Mouse (Mus musculus) adrenal gland, postnatal 10 days (tissue): Measurements from ENCODE around the gene AU021092. TPM values are rescaled to one million over a fixed set of nuclear protein-coding genes. Genes with fewer than 3 reads are reported as not detected.
"Not testable (repeated sequence)": the region's sequence is repeated elsewhere in the genome, so short reads cannot be mapped to it uniquely, and the experiment has no call there.

ENCODE experiments used
- DNase-seq: peaks from one replicate; pipeline ENCODE4 v3.0.0; 2021; ENCODE audit warnings: mixed read lengths
- long read RNA-seq, 2 experiments: library from polyadenylated mRNA; stranded (forward); transcript quantifications; one replicate each; pipeline ENCODE4 v2.0.0; 2021
- total RNA-seq, 2 experiments: library from RNA; stranded (reverse); gene quantifications; 2 replicates each; pipeline ENCODE4 v1.2.3; 2021

AU021092 gene
- 10 to 100 TPM; 13.5 to 14.8 TPM for total RNA-seq
- long read RNA-seq, experiment 1, transcript AU021092-201 (8 exons, 1,368 nt): major isoform, 10 of 14 reads
- long read RNA-seq, experiment 1, partial matches to known transcripts: 1 of 14 reads
- long read RNA-seq, experiment 1, other reads (novel, unspliced or antisense): 3 of 14 reads
- long read RNA-seq, experiment 2, transcript AU021092-201 (8 exons, 1,368 nt): major isoform, 6 of 8 reads
- long read RNA-seq, experiment 2, partial matches to known transcripts: 2 of 8 reads
- long read RNA-seq, experiment 2, other reads (novel, unspliced or antisense): 0 of 8 reads

DNA sequence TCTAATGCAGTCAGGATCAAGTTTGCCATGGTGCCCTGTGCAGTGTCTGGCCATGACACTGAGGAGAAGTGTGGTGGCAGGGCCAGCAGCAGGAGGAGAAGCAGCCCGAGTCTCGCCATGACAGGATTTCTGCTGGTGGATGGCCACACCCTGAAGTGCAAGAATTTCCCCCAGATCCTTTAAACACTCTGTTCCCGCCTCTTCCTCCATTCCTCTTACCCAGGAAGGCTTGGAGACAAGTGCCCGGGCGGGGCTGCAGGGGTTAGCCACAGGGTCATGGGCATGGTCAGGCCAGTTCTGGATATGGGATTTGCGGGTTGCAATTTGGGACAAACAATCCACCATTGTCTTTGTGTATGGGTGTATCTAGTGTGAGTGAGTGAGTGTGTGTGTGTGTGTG lies at the start of gene AU021092:
TSS of gene AU021092 (minus strand) at position 160 of the 400 bp plus-strand sequence.
- DNase-seq: peak; percentile 21

DNA sequence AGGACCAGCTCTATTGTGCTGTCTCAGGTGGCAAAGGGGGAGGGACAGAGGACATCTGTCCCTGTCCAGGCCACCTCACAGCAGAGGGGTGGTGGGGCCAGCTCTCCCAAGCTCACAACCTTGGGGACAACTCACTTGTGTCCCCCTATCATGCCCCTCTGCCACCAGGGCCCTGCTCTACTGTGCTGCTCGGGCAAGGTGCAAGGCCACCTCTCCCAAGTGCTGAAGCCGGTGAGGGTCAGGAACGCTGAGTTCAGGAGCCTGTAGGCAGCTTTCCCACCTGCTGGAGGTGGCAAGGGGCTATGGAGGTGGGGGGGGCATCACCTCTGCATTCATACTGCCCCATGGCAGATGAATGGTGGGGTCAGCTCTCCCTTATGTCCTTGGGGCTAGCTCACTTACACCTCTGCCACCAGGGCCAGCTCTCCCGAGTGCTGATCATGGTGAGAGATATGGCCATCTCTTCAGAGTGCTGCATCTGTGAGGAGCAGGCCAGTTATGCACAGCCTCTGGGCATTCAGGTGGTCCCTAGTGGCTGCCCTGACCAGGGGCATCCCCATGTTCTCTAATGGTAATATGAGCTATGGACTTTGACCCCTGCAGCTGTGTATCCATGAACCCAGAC lies 49.4 kb upstream of the AU021092 start:
- DNase-seq: no peak

DNA sequence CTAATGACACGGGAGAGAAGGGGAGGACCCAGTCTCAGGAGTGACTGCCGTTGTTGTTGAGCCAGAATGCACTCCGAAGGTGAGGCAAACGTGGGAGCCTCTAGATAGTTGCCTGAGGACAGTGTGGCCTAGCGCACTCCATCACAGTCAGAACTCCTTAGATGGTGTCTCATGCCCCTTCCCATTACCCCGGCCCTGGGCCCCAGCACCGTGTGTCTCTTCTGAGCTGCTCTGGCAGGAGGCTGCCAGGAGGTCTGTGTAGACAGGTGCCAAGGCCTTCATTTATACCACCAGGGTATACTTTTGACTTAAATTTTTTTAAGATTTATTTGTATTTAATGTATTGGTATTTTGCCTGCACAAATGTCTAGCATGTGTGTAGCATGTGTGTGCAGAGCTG lies 41.8 kb upstream of the AU021092 start:
- DNase-seq: no peak

DNA sequence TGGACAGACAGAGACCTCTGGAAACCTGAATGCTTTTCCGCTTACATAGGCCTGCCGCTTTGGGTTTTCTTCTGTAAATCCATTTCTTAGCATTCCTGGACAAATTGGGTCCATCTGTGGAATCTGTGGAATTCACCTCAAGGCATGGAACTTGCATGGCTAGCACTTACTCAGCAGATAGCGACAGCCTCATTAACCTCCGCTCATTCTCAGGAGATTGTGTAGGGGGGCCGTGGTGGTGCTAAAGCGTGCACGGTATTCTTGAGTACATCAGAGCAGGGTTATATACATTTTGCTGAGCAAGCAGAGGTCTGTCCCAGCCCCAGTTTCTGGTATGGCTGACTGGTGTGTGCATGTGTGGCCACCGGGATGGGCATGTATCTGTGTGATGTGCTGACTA lies 41.1 kb upstream of the AU021092 start:
- no peak for DNase-seq

DNA sequence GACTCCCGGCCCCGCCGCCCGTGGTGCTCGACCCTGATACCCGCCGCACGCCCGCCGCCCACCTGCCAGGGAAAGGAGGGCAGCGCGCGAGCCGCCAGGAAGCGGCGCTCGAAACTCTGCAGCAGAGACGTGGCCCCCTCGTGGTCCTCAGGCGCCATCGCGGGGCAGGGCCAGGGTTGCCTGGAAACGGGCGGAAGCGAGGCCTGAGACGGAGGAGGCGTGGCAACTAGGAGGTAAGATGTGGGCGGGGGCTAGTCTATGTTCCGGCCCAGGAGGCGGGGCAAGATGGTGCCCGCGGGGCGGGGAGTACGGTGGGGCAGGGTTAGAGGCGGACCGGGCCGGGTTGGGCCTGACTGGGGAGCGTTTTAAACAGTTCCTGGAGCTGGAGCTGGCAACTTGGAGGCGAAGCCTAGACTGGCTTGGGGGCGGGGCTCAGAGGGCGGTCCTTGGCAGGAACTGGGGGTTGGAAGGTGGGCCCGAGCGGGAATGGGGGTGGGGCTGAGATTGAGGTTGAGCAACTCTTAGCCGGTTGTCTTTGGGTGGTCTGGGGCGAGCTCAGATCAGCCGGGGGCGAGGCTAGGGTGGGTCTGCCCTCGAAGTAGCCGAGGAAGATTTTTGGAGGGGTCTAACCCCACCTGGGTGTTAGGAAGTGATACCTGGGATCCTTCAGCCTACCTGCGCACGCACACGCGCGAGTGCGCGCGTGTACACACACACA lies 33.8 kb upstream of the AU021092 start, which contains the start of gene Eef2kmt:
TSS of gene Eef2kmt (minus strand) at position 205 of the 718 bp plus-strand sequence.
- peak; percentile 99 for DNase-seq

DNA sequence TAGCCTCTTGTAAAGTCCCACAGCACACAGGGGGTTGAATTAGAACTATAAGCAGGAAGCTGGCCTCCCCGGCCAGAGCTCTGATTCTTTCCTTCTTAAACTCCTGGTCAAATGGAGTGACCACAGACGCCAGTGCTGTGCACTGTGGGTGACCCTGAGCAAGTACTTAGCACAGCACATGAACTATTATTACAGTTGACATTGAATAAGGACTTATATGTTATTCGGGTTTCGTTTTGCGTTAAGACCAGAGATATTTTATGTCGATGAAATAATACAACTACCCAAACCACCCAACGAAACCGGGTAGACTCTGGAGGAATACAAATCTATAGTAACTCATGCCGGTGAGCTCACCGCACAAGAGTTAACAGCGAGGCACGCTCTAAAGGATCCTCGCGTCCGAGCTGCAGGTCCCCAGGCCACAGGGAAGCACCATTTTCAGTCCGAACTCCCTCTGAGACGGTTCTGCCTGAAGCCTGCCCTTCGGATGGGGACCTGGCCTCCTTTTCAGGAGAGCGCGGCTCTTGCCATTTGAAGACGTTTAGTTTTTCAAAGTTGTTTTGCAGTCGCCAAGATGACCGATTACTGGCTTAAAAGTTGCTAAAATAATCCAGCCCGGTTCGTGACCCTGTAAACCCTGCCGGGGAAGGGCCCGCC lies 33.1 kb upstream of the AU021092 start:
- DNase-seq: peak; percentile 46

DNA sequence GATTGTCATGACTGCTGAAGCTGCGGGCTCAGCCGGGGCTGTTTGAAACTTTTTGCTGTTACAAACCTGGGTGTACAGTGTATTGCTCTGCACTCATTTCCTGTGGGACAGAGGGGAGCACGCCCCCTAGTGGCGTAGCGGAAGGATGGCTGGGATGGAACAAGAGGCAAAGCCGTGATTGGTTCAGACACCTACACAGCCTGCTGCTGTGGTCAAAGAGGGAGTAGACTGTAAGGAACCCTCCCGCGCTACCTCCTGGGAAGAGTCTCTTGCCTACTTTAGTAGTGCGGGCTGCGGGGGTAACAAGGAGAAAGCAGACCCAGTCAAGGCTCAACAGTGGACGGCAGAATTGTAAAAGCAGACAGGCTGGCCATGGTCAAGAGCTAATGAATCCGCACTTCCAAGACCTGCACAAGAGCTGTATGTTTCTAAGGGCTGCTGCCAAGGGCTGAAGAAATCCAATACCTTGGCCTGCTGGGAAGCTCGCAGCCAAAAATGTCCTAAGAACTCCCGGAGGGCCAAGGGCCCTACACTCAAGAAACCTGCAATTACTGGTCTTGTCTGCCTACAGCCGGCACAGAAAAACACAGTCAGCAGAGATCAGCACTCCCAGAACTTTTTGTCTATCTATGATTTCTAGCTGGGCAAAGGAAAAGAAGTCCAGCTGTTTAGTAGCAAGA lies 32.4 kb upstream of the AU021092 start:
- DNase-seq: peak; percentile 89

DNA sequence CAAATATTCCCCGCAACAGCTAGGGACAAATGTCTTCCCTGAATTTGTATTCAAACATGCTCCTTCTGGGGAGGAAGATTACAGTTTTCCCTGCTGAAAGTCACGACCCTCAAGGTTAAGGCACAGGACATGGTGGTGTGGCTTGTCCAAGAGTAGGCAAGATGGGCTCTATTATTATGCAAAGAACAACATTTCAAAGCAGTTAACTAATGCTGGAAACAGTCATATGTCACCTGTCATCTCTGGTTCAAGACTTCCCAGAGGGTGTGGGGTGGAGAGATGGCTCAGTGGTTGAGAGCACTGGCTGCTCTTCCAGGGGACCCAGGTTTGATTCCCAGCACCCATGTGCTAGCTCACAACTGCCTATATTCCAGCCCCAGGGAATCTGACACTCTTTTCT lies 30.2 kb upstream of the AU021092 start:
- no peak for DNase-seq

DNA sequence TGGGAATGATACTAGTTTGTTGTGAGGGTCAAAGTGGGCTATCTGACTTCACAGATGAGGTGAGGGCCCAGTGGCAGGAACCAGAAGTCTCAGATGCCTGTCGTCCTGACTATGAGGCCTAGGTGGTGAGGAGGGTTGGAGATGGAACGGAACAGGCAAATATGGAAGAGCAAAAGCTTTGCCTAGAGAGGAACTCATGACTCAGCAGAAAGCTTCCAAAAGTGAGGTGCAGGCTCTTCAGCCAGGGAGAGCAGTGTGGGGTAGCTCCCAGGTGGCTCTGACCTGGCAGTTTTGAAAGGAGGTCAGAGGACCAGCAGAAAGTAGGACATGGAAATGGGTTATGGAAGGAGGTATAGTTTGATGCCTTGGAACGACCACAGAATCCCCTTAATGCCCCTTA lies 28.8 kb upstream of the AU021092 start:
- DNase-seq: no peak

DNA sequence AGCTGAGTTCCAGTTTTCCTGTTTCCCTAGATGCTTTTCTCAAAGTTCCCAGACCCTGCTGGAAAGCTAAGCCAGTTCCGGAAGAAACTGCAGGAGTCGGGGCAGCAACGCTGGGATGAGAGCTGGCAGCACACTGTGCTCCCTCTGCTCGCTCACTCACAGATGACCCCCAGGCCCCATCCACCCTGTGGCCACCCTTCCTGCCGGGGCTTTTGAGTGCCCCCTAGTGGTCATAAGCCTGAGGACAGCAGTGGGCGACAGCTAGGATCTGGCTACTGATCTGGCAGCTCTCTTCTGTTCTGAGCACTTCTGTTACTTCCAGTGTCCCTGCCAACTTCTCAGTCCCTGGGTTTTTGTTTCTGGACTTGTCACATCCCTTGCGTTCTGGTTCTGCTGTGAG lies 22.3 kb upstream of the AU021092 start:
- DNase-seq: peak; percentile 82

DNA sequence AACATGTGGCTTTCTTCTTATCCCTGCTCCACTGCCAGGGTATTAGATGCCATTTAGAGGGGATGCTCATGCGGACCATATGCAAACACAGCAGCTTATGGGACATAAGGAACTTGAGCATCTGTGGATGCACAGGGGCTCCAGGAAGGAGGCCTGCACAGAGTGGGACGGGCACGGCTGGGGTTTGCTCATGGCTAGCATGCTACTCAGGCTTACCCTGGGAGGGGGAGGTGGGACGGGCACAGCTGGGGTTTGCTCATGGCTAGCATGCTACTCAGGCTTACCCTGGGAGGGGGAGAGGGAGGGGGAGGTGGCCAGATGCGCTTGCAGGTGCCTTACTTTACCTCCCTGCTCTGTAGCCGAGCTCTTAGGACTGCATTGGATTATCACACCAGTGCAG lies 20.8 kb upstream of the AU021092 start:
- no peak for DNase-seq

DNA sequence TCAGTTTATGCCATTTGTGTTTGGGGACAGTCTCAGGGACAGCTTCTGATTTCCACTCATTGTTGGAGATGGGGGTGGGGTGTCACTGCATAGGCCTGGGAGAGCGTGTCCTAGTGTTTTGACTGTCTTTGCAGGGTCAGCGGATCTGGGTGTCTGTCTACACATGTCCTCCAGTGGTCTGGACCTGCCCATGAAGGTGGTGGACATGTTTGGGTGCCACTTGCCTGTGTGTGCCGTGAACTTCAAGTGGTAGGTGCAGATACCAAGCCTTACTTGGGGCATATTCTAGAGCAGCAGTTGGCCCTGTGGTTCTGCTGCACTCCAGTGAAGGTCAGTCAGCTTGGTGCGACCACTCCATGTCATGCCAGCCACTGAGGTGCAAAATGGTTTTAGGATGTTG lies 20.3 kb upstream of the AU021092 start:
- no peak for DNase-seq

DNA sequence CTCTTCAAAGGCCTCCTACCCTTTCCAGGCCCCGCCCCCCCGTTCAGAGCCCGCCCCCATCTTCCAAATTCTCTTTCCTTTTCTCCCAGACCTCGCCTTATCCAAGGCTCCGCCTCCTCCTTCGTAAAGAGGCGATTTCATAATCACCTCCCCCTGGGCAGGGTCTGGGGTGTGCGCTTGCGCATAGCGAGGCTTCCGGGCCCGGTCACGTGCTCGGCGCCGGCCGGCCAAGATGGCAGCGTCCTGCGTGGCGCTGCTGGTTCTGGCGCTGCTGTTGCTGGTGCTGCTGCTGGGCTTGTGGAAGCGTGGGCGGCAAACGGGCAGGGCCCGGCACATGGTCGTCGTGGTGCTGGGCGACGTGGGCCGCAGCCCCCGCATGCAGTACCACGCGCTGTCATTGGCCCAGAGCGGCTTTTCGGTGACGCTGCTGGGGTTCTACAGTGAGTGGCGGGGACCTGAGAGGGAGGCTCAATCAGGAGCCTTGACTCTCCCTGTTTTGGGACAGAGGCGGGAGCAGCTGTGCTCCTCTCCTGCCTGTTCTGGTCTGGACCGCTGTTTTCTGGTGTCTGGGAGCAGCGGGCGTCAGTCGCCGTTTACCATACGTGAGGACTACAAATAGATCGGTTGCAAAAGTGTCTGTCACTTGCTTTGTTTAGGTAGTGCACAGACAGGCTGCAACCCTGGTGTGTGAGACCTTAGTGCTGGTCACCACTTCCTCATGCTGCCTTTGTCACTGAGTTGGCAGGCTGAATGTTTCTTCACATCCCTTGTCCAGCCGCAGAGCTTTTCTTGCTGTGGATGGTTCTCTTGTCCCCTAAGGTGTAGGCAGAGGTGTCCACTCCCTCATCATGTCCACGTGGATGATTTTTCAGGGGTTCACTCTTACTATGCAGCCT lies 11.6 kb upstream of the AU021092 start, which contains the start of gene Alg1:
TSS of gene Alg1 (plus strand) at position 204 of the 896 bp plus-strand sequence.
- peak; percentile 96 for DNase-seq

DNA sequence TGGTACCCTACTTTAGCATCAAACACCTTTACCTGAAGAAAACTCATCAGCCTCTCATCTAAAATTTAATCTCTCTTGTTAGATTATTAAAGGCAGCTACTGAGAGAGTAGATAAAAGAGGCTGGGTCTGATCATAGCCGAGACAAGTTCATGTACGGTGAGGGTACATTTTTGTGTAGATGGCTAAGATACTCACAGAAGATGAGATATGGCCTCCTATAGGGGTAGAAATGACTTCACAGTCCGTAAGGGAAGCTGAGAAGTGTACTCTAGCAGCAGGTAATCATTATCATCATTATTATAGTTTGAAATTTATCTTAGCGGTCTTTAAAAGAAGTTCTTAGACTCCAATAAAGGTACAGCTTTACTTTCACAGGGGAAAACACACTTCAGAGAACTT lies 10.9 kb upstream of the AU021092 start:
- DNase-seq: no peak

DNA sequence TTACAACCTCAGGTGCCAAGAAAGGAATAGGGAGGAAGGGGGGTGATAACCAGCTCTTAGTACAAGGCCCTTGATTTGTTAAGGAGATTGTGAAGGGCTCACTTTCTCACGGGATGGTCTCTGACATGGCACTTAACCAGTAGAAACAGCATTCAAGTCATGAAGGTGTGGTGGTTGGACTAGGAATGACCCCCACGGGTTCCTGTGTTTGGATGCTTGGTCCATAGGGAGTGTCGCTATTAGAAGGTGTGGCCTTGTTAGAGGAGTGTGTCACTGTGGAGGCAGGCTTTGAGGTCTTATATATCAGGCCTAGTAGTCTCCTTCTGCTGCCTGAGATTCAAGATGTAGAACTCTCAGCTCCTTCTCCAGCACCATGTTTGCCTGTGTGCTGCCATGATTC lies 6.0 kb upstream of the AU021092 start:
- DNase-seq: not testable (repeated sequence)

DNA sequence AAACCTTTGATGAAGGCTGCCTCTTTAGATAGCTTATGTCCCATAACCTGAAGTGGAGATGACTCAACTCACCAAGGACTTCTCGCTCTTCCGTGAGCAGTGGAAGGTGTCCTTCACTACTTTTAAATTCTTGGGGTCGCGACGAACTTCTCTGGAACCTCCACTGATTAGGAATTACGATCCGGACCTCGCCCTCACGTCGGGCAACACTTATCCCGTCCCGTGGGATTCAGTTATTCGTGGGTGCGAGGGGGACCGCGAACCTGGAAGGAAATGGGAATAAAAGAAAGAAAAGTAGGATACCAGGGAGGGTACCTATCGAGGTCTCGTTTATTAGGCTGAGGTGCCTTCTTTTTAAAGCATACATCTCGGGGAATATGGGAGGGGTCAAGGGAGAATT lies 5.4 kb upstream of the AU021092 start:
- not testable (repeated sequence) for DNase-seq

DNA sequence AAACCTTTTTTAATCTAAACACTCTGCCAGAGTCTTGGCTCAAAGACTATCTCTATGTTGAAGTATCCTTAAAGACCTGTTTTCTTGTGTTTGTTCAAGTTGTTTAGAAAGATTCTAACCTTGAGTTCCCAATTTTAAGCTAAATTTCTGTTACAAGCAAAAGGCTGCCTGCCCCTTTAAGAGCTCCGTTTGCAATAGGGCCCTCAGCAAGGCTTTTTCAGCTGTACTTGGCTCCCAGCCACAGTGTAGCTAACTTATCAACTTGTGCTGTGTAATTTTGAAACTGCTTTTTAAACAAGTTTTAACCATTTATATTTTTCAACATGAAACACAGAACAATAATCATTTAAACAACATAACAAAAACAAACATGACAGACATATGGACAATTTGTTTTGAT lies 4.4 kb upstream of the AU021092 start:
- peak; percentile 39 for DNase-seq

DNA sequence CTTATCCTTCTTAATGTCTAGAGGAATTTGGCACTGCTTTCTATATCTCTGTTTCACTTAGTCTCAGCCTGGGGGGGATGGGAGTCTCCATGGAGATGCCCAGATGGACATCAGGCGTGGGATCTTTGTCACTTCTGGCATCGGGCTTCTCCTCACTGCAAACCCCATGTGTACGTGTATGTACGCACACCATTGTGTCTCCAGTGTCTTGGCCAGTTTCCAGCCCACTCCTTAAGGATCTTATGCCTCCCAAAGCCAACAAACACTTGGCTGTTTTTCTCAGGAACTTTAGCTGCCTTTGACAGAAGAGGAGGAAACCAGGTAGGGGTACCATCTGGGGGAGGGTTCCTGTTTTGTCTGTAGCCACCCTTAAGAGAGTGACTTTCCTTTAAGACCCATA lies 696 bp downstream of the AU021092 start:
- no peak for DNase-seq

DNA sequence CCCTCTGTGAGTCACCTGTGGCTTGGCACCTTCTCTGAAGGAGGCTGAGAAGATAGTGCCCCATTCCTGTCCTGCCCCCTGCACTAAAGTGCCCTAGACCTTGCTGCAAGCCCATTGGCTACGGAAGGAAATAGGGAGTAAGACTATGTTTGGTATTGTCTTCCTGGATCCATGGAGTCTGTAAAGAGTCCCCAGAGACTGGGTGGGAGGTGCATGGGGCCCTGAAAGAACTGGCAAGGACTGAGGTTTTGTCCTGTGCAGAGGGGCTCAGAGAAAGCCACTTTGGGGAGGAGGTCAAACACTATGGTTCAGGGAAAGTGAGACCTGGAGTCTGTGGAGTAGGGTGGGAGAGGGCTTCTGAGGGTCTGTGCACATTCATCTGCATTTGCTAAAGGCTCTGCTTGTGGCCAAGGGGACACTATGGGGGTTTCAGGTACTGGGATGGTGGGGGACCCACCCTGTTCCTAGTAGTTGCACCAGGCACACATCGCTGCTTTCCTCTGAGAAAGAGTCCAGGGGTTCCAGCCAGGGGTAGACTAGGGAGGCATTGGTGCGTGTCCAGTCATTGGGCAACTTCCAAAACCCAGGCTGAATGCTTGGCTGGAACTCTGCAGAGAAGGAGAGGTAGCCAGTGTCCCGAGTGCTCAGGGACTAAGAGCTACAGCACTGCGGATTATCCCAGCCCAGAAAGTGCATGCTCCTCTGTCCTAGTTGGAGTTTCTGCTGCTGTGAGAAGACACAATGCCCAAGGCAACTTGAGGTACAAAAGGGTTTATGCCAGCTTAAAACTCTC lies 4.6 kb downstream of the AU021092 start:
- peak; percentile 30 for DNase-seq

DNA sequence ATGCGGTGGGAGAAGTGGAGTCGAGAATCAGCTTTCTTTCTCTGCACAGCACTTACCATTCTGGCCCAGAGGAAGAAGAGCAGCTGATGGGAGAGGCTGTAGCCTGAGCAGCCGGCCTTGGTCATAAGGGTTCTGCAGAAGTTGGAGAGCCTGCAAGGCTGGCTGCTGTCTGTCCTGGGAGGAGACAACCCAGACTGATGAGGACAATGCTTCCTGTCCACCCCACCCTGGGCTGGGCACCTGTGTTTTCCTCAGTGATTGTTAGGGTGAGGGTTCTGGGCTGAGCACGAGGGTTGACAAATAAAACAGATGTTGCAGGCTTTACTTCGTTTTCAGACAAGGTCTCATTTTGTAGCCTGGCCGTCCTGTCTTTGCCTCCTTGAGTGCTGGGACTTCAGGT lies 5.4 kb downstream of the AU021092 start:
- DNase-seq: no peak
